Mouse (Mus musculus) megakaryocyte, embryonic 14.5 days (primary cell): Measurements from ENCODE around the gene Grb2. TPM values are rescaled to one million over a fixed set of nuclear protein-coding genes. Genes with fewer than 3 reads are reported as not detected.

Experiments
- H3K27me3 ChIP-seq: replicated peaks from 2 replicates; pipeline ENCODE3; 2012; ENCODE audit warnings: inconsistent platforms
- H3K36me3 ChIP-seq: replicated peaks from 2 replicates; pipeline ENCODE3; 2012; ENCODE audit warnings: low read length, inconsistent platforms, mixed read lengths
- H3K4me1 ChIP-seq: 2 replicates; pipeline ENCODE4 v1.6.1; 2012; ENCODE audit warnings: inconsistent platforms
- H3K4me3 ChIP-seq: replicated peaks from 2 replicates; pipeline ENCODE3; 2012; ENCODE audit warnings: moderate library complexity, mild to moderate bottlenecking, inconsistent platforms
- H3K9me3 ChIP-seq: 2 replicates; pipeline ENCODE4 v1.6.1; 2012; ENCODE audit warnings: inconsistent platforms
- FLI1 ChIP-seq: IDR thresholded peaks from 2 replicates; pipeline ENCODE4 v1.6.1; 2012; ENCODE audit warnings: low read length, inconsistent platforms, mixed read lengths
- GATA1 ChIP-seq: IDR thresholded peaks from 3 replicates; pipeline ENCODE4 v1.6.1; 2012; ENCODE audit warnings: mixed read lengths, low read length, inconsistent platforms, borderline replicate concordance
- polyA plus RNA-seq: library from polyadenylated mRNA; stranded (reverse); fragments of >175 nt; gene quantifications from 2 replicates; pipeline ENCODE4 v1.2.3, GENCODE M21; 2012; ENCODE audit warnings: low replicate concordance; ENCODE audit not compliant: insufficient read depth

The Grb2 gene
- polyA plus RNA-seq, 1 experiment = 77.5 TPM

DNA sequence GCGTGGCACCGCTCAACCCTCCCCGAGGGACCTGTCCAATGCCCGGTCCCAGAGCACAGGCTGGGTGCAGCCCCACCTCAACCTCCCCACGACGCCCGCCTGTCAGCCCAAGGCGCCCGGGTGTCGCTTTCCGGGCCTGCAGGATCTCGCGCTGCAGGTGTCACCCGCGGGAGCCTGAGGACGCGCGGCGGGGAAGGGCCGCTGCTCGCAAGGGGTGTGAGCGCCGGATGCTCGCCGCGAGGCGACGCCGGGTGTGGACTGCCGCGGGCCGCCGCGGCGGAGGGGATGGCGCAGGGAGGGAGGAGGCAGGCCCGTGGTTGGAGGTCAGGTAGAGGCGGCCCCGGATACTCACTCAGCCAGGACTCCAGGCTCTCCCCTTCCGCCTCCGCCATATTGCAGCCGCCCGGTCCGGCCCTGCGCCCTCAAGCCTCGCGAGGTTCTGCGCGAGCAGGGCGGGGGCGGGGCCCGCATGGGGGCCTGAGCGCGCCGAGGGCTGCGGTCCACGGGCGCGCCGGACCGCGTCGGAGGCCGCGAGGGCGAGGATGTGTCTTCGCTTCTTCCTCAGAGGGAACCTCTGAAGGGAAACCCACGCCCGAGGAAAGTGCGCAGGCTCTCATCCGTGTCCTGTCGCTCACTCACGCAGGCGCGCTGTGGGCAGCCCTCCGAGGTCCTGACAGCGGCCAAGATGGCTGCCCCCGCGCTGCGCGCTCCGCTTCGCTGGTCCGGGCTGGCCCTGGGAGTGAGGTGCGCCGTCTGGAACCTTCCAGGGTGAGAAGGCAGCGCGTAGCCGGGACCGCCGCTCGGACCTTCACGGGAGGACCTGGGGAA is 104.7 kb downstream of the Grb2 start, which contains the start of the genes Mrps7 and Gga3:
TSS of gene Mrps7 (plus strand) at position 450 of the 828 bp plus-strand sequence.
TSS of gene Gga3 (minus strand) at position 576 of the 828 bp plus-strand sequence.
- peak within 1 kb of the TSS; percentile 92 for H3K4me3 ChIP-seq
- H3K9me3 ChIP-seq = no peaks in the 10 kb centered on the region
- H3K27me3 ChIP-seq = no peaks in the 10 kb centered on the region
- H3K4me1 ChIP-seq = peaks cover 75% of the 10 kb centered on the region
- peaks cover 64% of the 10 kb centered on the region for H3K36me3 ChIP-seq
- TF ChIP-seq FLI1 (no peak), GATA1 (no peak)

DNA sequence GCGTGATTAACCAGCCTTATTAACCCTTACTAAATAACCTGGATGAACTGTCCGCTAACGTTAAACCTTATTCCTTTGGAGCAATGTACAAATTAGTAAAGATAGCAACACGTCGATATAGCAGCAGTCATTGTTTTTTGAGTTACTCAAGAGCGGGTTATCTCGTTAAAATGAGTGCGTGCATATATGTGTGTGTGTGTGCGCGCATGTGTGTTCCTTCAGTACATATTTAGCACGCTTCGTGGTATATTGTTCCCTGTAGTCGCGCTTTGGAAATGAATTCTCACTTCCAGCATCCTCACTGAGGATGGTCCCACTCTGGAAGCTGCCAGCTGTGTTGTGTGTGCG is 105.3 kb downstream of the Grb2 start:
- H3K4me1 ChIP-seq = peaks cover 75% of the 10 kb centered on the region
- peak overlapping the region; percentile 92 for H3K4me3 ChIP-seq
- H3K27me3 ChIP-seq = no peaks in the 10 kb centered on the region
- TF ChIP-seq GATA1 = no peak
- no peak for TF ChIP-seq FLI1
- H3K9me3 ChIP-seq = no peaks in the 10 kb centered on the region
- H3K36me3 ChIP-seq = peaks cover 62% of the 10 kb centered on the region

DNA sequence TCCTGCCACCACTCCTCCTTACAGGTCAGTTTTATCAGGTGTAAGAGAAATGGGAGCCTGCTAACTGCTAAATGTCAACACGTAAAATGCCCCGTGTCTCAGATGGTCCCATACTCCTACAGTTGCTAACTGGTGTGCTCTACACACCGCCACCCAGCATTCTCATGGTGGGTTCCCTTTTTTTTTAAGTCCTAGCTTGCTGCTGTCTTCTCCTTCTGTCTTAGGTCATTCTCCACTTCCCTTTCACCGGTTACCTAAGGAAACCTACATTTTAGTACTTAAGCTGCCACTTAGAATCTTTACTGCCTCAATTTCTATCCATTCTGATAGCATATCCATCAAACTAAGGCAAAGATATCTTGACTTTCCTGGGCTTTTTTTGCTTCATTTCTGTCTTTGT is 107.2 kb downstream of the Grb2 start:
- TF ChIP-seq FLI1 = no peak
- no peak for TF ChIP-seq GATA1
- peak overlapping the region; percentile 64 for H3K4me3 ChIP-seq
- H3K4me1 ChIP-seq = peaks cover 86% of the 10 kb centered on the region
- no peaks in the 10 kb centered on the region for H3K9me3 ChIP-seq
- H3K36me3 ChIP-seq = peaks cover 59% of the 10 kb centered on the region
- no peaks in the 10 kb centered on the region for H3K27me3 ChIP-seq

DNA sequence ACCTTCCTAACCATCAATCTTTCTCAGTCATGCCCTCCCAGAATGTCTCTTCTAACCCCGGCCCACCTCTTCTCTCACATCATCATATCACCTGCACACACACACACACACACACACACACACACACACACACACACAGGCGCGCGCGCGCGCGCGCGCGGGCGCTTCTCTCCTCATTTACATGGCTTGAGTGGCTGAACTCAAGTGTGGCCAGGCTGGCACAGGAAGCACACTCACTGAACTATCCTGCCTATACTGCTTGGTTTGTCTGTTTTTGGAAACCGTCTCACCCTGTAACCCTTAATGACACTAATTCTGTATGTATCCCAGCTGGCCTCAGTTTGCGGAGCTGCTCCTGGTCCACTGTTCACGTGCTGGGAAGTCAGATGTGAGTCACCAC is 107.7 kb downstream of the Grb2 start:
- no peak for TF ChIP-seq GATA1
- no peak for TF ChIP-seq FLI1
- no peaks in the 10 kb centered on the region for H3K27me3 ChIP-seq
- peaks cover 82% of the 10 kb centered on the region for H3K4me1 ChIP-seq
- no peaks in the 10 kb centered on the region for H3K9me3 ChIP-seq
- peaks cover 57% of the 10 kb centered on the region for H3K36me3 ChIP-seq
- peak overlapping the region; percentile 64 for H3K4me3 ChIP-seq

DNA sequence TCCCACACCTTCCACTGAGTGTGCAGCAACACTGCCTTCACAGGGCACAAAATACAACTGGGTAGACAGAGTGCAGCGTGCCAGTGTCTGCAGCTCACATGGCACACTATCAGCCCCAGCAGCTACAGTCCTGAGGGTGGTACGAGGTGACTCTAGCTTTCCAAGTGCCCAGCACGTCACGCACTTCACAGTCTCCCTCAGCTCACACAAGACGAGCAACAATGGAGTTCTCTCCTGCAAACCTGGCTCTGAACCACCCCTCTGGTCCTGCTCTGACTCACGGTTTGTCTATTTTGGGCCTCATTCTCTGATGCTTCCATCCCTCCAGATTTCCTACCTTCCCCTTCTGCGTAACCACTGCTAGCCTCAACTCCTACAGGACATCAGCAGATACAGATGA is 108.7 kb downstream of the Grb2 start:
- H3K27me3 ChIP-seq = no peaks in the 10 kb centered on the region
- peaks cover 71% of the 10 kb centered on the region for H3K4me1 ChIP-seq
- H3K4me3 ChIP-seq = peak overlapping the region; percentile 78
- peaks cover 57% of the 10 kb centered on the region for H3K36me3 ChIP-seq
- H3K9me3 ChIP-seq = no peaks in the 10 kb centered on the region
- no peak for TF ChIP-seq FLI1

DNA sequence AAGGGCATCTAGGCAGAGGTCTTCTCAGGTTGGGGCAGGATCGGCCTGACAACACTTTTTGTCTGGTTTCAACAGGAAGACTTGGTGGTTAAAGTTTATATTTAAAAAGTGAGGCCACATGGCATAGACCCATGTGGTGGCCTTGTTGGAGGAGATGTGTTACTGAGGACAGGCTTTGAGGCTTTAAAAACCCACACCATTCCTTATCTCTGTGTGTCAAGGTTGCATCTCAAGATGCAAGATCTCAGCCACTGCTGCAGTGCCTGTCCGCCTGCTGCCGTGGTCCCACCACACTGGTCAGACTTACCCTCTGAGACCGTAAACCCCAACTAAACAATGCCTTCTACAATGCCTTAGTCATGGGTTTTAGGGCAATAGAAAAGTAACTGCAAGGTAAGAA is 110.1 kb downstream of the Grb2 start:
- Histone ChIP-seq H3K27me3 (no peaks in the 10 kb centered on the region), H3K9me3 (no peaks in the 10 kb centered on the region), H3K4me1 (peaks cover 66% of the 10 kb centered on the region), H3K36me3 (peaks cover 71% of the 10 kb centered on the region), H3K4me3 (peak overlapping the region; percentile 35)
- no peak for TF ChIP-seq GATA1
- TF ChIP-seq FLI1 = no peak

DNA sequence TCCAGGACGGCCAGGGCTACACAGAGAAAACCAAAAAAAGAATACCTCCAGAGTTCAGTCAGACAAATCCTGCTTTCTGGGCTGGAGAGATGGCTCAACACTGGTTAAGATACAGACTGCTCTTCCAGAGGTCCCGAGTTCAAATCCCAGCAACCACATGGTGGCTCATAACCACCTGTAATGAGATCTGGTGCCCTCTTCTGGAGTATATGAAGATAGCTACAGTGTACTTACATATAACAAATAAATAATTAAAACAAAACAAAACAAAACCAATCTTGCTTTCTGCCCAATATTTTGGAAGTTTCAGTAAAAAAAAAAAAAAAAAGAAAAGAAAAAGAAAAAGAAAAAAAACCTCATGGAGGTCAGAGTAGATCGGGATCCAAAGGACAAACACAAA is 113.2 kb downstream of the Grb2 start:
- H3K27me3 ChIP-seq = no peaks in the 10 kb centered on the region
- no peaks in the 10 kb centered on the region for H3K9me3 ChIP-seq
- no peak overlapping the region for H3K4me3 ChIP-seq
- peaks cover 82% of the 10 kb centered on the region for H3K36me3 ChIP-seq
- no peak for TF ChIP-seq GATA1
- no peak for TF ChIP-seq FLI1
- H3K4me1 ChIP-seq = peaks cover 45% of the 10 kb centered on the region

Other genes starting within 250 kb of the Grb2 start
- gene Slc16a5, start 246.1 kb downstream of the Grb2 start, polyA plus RNA-seq = not detected in 2 replicates
- gene Armc7, start 232.9 kb downstream of the Grb2 start, polyA plus RNA-seq = 20.7 and 36.2 TPM in 2 replicates
- gene Nt5c, start 216.7 kb downstream of the Grb2 start, polyA plus RNA-seq = 84.5 and 173 TPM in 2 replicates
- gene Jpt1, start 194.2 kb downstream of the Grb2 start, polyA plus RNA-seq = 334 and 807 TPM in 2 replicates
- gene Sumo2, start 172.3 kb downstream of the Grb2 start, polyA plus RNA-seq = 187 and 368 TPM in 2 replicates
- 6.6 and 12.0 TPM in 2 replicates for gene Nup85, start 144.2 kb downstream of the Grb2 start, polyA plus RNA-seq
- 13.8 and 37.9 TPM in 2 replicates for gene Mrps7, start 104.7 kb downstream of the Grb2 start, polyA plus RNA-seq
- gene Gga3, start 104.5 kb downstream of the Grb2 start, polyA plus RNA-seq = 44.0 and 58.2 TPM in 2 replicates
- 9.6 and 15.5 TPM in 2 replicates for gene Mif4gd, start 95.6 kb downstream of the Grb2 start, polyA plus RNA-seq
- 10.5 and 20.5 TPM in 2 replicates for gene Slc25a19, start 80.3 kb downstream of the Grb2 start, polyA plus RNA-seq
- gene Tmem94, start 56.8 kb upstream of the Grb2 start, polyA plus RNA-seq = 22.7 and 34.8 TPM in 2 replicates
- gene Caskin2, start 105.0 kb upstream of the Grb2 start, polyA plus RNA-seq = 3.0 and 5.3 TPM in 2 replicates
- 21.0 and 35.3 TPM in 2 replicates for gene Tsen54, start 106.1 kb upstream of the Grb2 start, polyA plus RNA-seq
- gene Llgl2, start 115.5 kb upstream of the Grb2 start, polyA plus RNA-seq = 6.1 and 12.4 TPM in 2 replicates
- gene Myo15b, start 149.8 kb upstream of the Grb2 start, polyA plus RNA-seq = 0.48 TPM in 1 of 2 replicates, not detected in the other
- gene Smim5, start 191.4 kb upstream of the Grb2 start, polyA plus RNA-seq = 6.7 and 13.1 TPM in 2 replicates
- not detected in 2 replicates for gene Smim6, start 203.4 kb upstream of the Grb2 start, polyA plus RNA-seq
- 13.5 and 14.4 TPM in 2 replicates for gene Sap30bp, start 224.7 kb upstream of the Grb2 start, polyA plus RNA-seq
- gene Recql5, start 224.9 kb upstream of the Grb2 start, polyA plus RNA-seq = 9.5 and 10.4 TPM in 2 replicates